Mouse (Mus musculus) midbrain, embryonic 14.5 days (tissue): ENCODE data around the gene Npc1l1. TPM values are rescaled to one million over a fixed set of nuclear protein-coding genes. Genes with fewer than 3 reads are reported as not detected.
A peak's percentile ranks its signal among the peaks of the same experiment; 100 is the strongest.

Source experiments
- ATAC-seq: fragments of 200-750 bp; cut with Nextera tagmentation; 2 replicates; pipeline ENCODE4 v1.8.0; 2017; ENCODE audit warnings: moderate number of reproducible peaks, moderate library complexity; ENCODE audit not compliant: low FRiP score, low TSS enrichment
- DNase-seq: peaks from one replicate; pipeline ENCODE4 v3.0.0-alpha.2; 2015
- H3K27ac ChIP-seq: fragments of 300-500 bp; sonication (generic); replicated peaks from 2 replicates; pipeline ENCODE4 v1.5.1; 2014; ENCODE audit warnings: mild to moderate bottlenecking, low read depth, low read length, moderate library complexity
- H3K27me3 ChIP-seq: fragments of 300-500 bp; sonication (generic); 2 replicates; pipeline ENCODE4 v1.6.1; 2014; ENCODE audit warnings: low read length, control low read depth, mixed read lengths; ENCODE audit not compliant: control insufficient read depth, insufficient read depth
- H3K36me3 ChIP-seq: fragments of 300-500 bp; sonication (generic); 2 replicates; pipeline ENCODE4 v1.6.1; 2014; ENCODE audit warnings: low read length, control low read depth; ENCODE audit not compliant: control insufficient read depth, insufficient read depth
- H3K4me1 ChIP-seq: fragments of 300-500 bp; sonication (generic); 2 replicates; pipeline ENCODE4 v1.6.1; 2014; ENCODE audit warnings: mild to moderate bottlenecking, antibody characterized with exemption, low read length, control low read depth; ENCODE audit not compliant: control insufficient read depth, insufficient read depth
- H3K4me2 ChIP-seq: fragments of 300-500 bp; sonication (generic); 2 replicates; pipeline ENCODE4 v1.6.1; 2014; ENCODE audit warnings: mild to moderate bottlenecking, low read length, moderate library complexity
- H3K4me3 ChIP-seq: fragments of 300-500 bp; sonication (generic); replicated peaks from 2 replicates; pipeline ENCODE4 v1.5.1; 2014; ENCODE audit warnings: low read depth, low read length
- H3K9ac ChIP-seq: fragments of 300-500 bp; sonication (generic); replicated peaks from 2 replicates; pipeline ENCODE4 v1.6.1; 2014; ENCODE audit warnings: mild to moderate bottlenecking, low read length, moderate library complexity
- H3K9me3 ChIP-seq: fragments of 300-500 bp; sonication (generic); 2 replicates; pipeline ENCODE4 v1.6.1; 2016; ENCODE audit warnings: low read length, control low read depth, mixed read lengths; ENCODE audit not compliant: control insufficient read depth
- WGBS: fragments of 180-500 bp; shearing (Covaris S2); extraction: QIAGEN DNeasy Blood & Tissue Kit; methylation state at CpG from one replicate; pipeline ENCODE4 v1.1.7; 2014; 5-methylcytosine and 5-hydroxymethylcytosine counted together
- polyA plus RNA-seq: library from polyadenylated mRNA; unstranded; fragments of >200 nt; fragmentation: Nextera tagmentation; extraction: Ambion mirVana; gene quantifications from 2 replicates; pipeline ENCODE4 v1.2.1, GENCODE M21; 2014

Gene Npc1l1
- polyA plus RNA-seq, result not detected in 2 replicates

GRCm38 (mm10) chr11:6230012-6230411 is at the start of gene Npc1l1:
Gene Npc1l1, minus strand, starts transcription at chr11:6230143.
- Histone ChIP-seq H3K9me3 (no peaks in the 10 kb centered on the region), H3K36me3 (no peaks in the 10 kb centered on the region), H3K27me3 (no peaks in the 10 kb centered on the region), H3K4me3 (no peak within 1 kb of the TSS), H3K4me1 (no peaks in the 10 kb centered on the region), H3K27ac (no peak within 1 kb of the TSS), H3K9ac (no peak within 1 kb of the TSS), H3K4me2 (no peak within 1 kb of the TSS)
- ATAC-seq (no peak), DNase-seq (no peak)
- WGBS, result 86% methylated on average over 7 of the region's 7 CpGs

GRCm38 (mm10) chr11:6276466-6276865 is 46.5 kb upstream of the Npc1l1 start:
- Histone ChIP-seq H3K27me3 (no peaks in the 10 kb centered on the region), H3K36me3 (peaks cover 13% of the 10 kb centered on the region), H3K9me3 (no peaks in the 10 kb centered on the region), H3K4me2 (no peak overlapping the region), H3K9ac (no peak overlapping the region), H3K27ac (no peak overlapping the region), H3K4me3 (no peak overlapping the region), H3K4me1 (peaks cover 17% of the 10 kb centered on the region)
- DNase-seq (no peak), ATAC-seq (no peak)
- 89% methylated on average over 3 of the region's 3 CpGs for WGBS

- Histone ChIP-seq H3K9me3 (no peaks in the 10 kb centered on the region), H3K4me1 (peaks cover 17% of the 10 kb centered on the region), H3K4me3 (peak overlapping the region; percentile 99), H3K4me2 (peak overlapping the region; percentile 93), H3K27ac (peak overlapping the region; percentile 91), H3K9ac (peak overlapping the region; percentile 96), H3K27me3 (no peaks in the 10 kb centered on the region), H3K36me3 (peaks cover 25% of the 10 kb centered on the region)
- DNase-seq (no peak), ATAC-seq (no peak; the same call in 1 of the 2 replicates)
- 25% methylated on average over 7 of the region's 7 CpGs for WGBS
Measured at GRCm38 (mm10) chr11:6275094-6275484, 45.1 kb upstream of the Npc1l1 start.

GRCm38 (mm10) chr11:6274387-6275093 is 44.6 kb upstream of the Npc1l1 start, which contains the start of gene Tmed4:
Gene Tmed4, minus strand, starts transcription at chr11:6274870.
- H3K36me3 ChIP-seq, result peaks cover 29% of the 10 kb centered on the region
- ATAC-seq, result peak; percentile 96
- H3K9me3 ChIP-seq, result no peaks in the 10 kb centered on the region
- peak within 1 kb of the TSS; percentile 96 for H3K9ac ChIP-seq
- peak; percentile 99 for DNase-seq
- H3K4me3 ChIP-seq, result peak within 1 kb of the TSS; percentile 99
- peaks cover 17% of the 10 kb centered on the region for H3K4me1 ChIP-seq
- WGBS, result under 1% methylated on average over 39 of the region's 39 CpGs
- peak within 1 kb of the TSS; percentile 91 for H3K27ac ChIP-seq
- H3K27me3 ChIP-seq, result no peaks in the 10 kb centered on the region
- H3K4me2 ChIP-seq, result peak within 1 kb of the TSS; percentile 93

GRCm38 (mm10) chr11:6273607-6274006 is 43.7 kb upstream of the Npc1l1 start:
- H3K27ac ChIP-seq, result no peak overlapping the region
- WGBS, result 64% methylated on average over 11 of the region's 11 CpGs
- H3K36me3 ChIP-seq, result peaks cover 33% of the 10 kb centered on the region
- peak overlapping the region; percentile 99 for H3K4me3 ChIP-seq
- H3K9ac ChIP-seq, result peak overlapping the region; percentile 96
- peak overlapping the region; percentile 93 for H3K4me2 ChIP-seq
- peaks cover 18% of the 10 kb centered on the region for H3K4me1 ChIP-seq
- DNase-seq (no peak), ATAC-seq (no peak)
- H3K27me3 ChIP-seq, result no peaks in the 10 kb centered on the region
- H3K9me3 ChIP-seq, result no peaks in the 10 kb centered on the region

- Histone ChIP-seq H3K9ac (peak within 1 kb of the TSS; percentile 75), H3K27ac (peak within 1 kb of the TSS; percentile 95), H3K9me3 (no peaks in the 10 kb centered on the region), H3K4me1 (peaks cover 16% of the 10 kb centered on the region), H3K36me3 (peaks cover 70% of the 10 kb centered on the region), H3K27me3 (no peaks in the 10 kb centered on the region), H3K4me2 (peak within 1 kb of the TSS; percentile 95), H3K4me3 (peak within 1 kb of the TSS; percentile 96)
- peak; percentile 98 for DNase-seq
- 2% methylated on average over 50 of the region's 50 CpGs for WGBS
- peak; percentile 95 for ATAC-seq
Measured at GRCm38 (mm10) chr11:6267320-6268254, 37.6 kb upstream of the Npc1l1 start, which contains the start of gene Ddx56. Gene Ddx56, minus strand, starts transcription at chr11:6267772.

- no peaks in the 10 kb centered on the region for H3K27me3 ChIP-seq
- H3K4me2 ChIP-seq, result peak overlapping the region; percentile 95
- no peak for DNase-seq
- H3K9me3 ChIP-seq, result no peaks in the 10 kb centered on the region
- peak overlapping the region; percentile 96 for H3K4me3 ChIP-seq
- peaks cover 11% of the 10 kb centered on the region for H3K4me1 ChIP-seq
- 74% methylated on average over 9 of the region's 9 CpGs for WGBS
- ATAC-seq, result no peak
- no peak overlapping the region for H3K27ac ChIP-seq
- peaks cover 69% of the 10 kb centered on the region for H3K36me3 ChIP-seq
- peak overlapping the region; percentile 75 for H3K9ac ChIP-seq
Measured at GRCm38 (mm10) chr11:6266621-6267020, 36.7 kb upstream of the Npc1l1 start.

- H3K4me2 ChIP-seq, result no peak overlapping the region
- no peaks in the 10 kb centered on the region for H3K27me3 ChIP-seq
- 75% methylated on average over 10 of the region's 10 CpGs for WGBS
- no peak overlapping the region for H3K4me3 ChIP-seq
- peaks cover 2% of the 10 kb centered on the region for H3K4me1 ChIP-seq
- no peak overlapping the region for H3K9ac ChIP-seq
- H3K36me3 ChIP-seq, result peaks cover 89% of the 10 kb centered on the region
- H3K9me3 ChIP-seq, result no peaks in the 10 kb centered on the region
- DNase-seq, result peak; percentile 93
- 0 out of 2 replicates have a peak, but pooled peaks have one; percentile 43 for ATAC-seq
- H3K27ac ChIP-seq, result no peak overlapping the region
Measured at GRCm38 (mm10) chr11:6261434-6262082, 31.6 kb upstream of the Npc1l1 start.
